Mouse (Mus musculus) intestine, embryonic 16.5 days (tissue): ENCODE results near the gene Fbln1. TPM values are rescaled to one million over a fixed set of nuclear protein-coding genes. Genes with fewer than 3 reads are reported as not detected.

Source experiments
- ATAC-seq: fragments of 200-750 bp; cut with Nextera tagmentation; 2 replicates; pipeline ENCODE4 v1.8.0; 2017; ENCODE audit warnings: moderate TSS enrichment, moderate library complexity
- H3K27ac ChIP-seq: fragments of 300-500 bp; sonication (generic); 2 replicates; pipeline ENCODE4 v1.5.1; 2014; ENCODE audit warnings: mild to moderate bottlenecking, low read length
- H3K27me3 ChIP-seq: fragments of 300-500 bp; sonication (generic); replicated peaks from 2 replicates; pipeline ENCODE4 v1.6.1; 2014; ENCODE audit warnings: low read length, control low read depth, mixed read lengths; ENCODE audit not compliant: control insufficient read depth, insufficient read depth
- H3K36me3 ChIP-seq: fragments of 300-500 bp; sonication (generic); 2 replicates; pipeline ENCODE4 v1.6.1; 2014; ENCODE audit warnings: low read length, control low read depth; ENCODE audit not compliant: control insufficient read depth, insufficient read depth
- H3K4me1 ChIP-seq: fragments of 300-500 bp; sonication (generic); 2 replicates; pipeline ENCODE4 v1.6.1; 2014; ENCODE audit warnings: low read length, control low read depth, mixed read lengths; ENCODE audit not compliant: control insufficient read depth, insufficient read depth
- H3K4me2 ChIP-seq: fragments of 300-500 bp; sonication (generic); 2 replicates; pipeline ENCODE4 v1.6.1; 2014; ENCODE audit warnings: low read depth, low read length, control low read depth
- H3K4me3 ChIP-seq: fragments of 300-500 bp; sonication (generic); 2 replicates; pipeline ENCODE4 v1.5.1; 2014; ENCODE audit warnings: mild to moderate bottlenecking, low read length
- H3K9ac ChIP-seq: fragments of 300-500 bp; sonication (generic); 2 replicates; pipeline ENCODE4 v1.6.1; 2014; ENCODE audit warnings: low read depth, low read length
- H3K9me3 ChIP-seq: fragments of 300-500 bp; sonication (generic); 2 replicates; pipeline ENCODE4 v1.6.1; 2016; ENCODE audit warnings: low read length, control low read depth; ENCODE audit not compliant: control insufficient read depth
- WGBS: fragments of 180-500 bp; shearing (Covaris S2); extraction: QIAGEN DNeasy Blood & Tissue Kit; methylation state at CpG from one replicate; pipeline ENCODE4 v1.1.7; 2014; 5-methylcytosine and 5-hydroxymethylcytosine counted together
- polyA plus RNA-seq: library from polyadenylated mRNA; unstranded; fragments of >200 nt; fragmentation: Nextera tagmentation; extraction: Ambion mirVana; gene quantifications from 2 replicates; pipeline ENCODE4 v1.2.1, GENCODE M21; 2015

The Fbln1 gene
- polyA plus RNA-seq, 1 experiment from 2014 or later: 189 TPM

DNA sequence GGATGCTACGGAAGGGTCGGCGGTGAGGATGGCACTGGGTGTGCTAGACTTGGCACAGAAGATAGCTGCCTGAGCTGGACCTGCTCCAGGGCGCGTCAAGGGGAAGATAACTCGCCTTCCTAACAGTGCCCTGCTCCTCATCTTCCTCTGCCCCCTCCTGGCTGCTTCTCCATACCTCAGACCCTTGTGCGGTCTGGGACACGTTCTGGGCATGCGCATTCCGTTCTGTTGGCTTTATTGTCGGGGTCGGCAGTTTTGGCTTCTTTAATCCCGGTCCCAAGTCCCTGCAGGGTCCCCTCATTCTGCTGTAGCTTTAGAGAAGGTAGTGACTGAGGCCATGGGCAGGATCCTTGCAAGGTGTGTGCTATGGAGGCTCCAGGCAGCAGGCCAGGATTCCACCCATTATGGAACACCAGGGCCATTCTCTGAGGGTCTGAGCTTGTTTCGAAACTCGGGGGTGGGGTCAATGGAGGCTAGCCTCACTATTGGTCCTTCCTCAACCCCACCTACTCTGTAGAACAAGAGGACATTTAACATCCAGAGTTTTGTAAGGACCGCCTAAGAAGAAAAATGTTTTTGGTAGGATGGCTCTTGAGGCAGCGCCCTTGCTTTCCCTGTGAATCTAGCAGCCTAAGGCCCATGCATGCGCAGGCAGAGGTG is 5.5 kb downstream of the Fbln1 start:
- peaks cover 14% of the 10 kb centered on the region for H3K36me3 ChIP-seq
- H3K4me3 ChIP-seq: no peak overlapping the region
- no peak overlapping the region for H3K9ac ChIP-seq
- 94% methylated on average over 18 of the region's 18 CpGs for WGBS
- ATAC-seq: no peak
- no peak overlapping the region for H3K27ac ChIP-seq
- H3K9me3 ChIP-seq: peaks cover 15% of the 10 kb centered on the region
- H3K4me1 ChIP-seq: peaks cover 31% of the 10 kb centered on the region
- H3K27me3 ChIP-seq: no peaks in the 10 kb centered on the region
- H3K4me2 ChIP-seq: peak overlapping the region; percentile 14; the same call in 1 of the 2 replicates

DNA sequence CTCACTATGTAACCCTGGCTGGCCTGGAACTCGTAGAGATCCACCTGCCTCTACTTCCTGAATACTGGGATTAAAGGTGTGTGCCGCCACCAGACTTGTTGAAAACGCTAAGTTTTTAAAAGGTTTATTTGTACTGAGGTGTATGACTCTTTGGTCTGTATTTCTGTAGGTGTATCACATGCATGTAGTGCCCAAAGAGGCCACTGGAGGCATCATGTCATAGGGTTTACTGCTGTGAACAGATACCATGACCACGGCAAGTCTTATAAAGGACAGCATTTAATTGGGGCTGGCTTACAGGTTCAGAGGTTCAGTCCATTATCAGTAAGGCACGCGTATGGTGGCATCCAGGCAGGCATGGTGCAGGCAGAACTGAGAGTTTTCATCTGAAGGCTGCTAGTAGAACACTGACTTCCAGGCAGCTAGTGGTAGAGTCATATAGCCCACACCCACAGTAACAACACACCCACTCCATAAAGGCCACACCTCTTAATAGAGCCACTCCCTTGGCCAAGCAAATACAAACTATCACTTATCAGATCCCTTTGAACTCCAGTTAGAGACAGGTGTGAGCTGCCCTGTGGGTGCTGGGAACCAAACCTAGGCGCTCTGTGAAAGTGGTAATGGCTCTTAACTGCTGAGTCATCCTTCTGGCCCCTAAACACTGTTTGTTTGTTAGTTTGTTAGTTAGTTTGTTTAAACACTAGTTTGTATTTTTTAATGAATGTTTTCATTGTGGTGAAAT is 10.5 kb downstream of the Fbln1 start:
- H3K4me3 ChIP-seq: no peak overlapping the region
- H3K4me2 ChIP-seq: no peak overlapping the region
- no peak for ATAC-seq
- H3K36me3 ChIP-seq: peaks cover 11% of the 10 kb centered on the region
- H3K9me3 ChIP-seq: peaks cover 13% of the 10 kb centered on the region
- H3K27ac ChIP-seq: no peak overlapping the region
- no peaks in the 10 kb centered on the region for H3K27me3 ChIP-seq
- no peak overlapping the region for H3K9ac ChIP-seq
- peaks cover 5% of the 10 kb centered on the region for H3K4me1 ChIP-seq
- WGBS: 95% methylated on average over 7 of the region's 7 CpGs

DNA sequence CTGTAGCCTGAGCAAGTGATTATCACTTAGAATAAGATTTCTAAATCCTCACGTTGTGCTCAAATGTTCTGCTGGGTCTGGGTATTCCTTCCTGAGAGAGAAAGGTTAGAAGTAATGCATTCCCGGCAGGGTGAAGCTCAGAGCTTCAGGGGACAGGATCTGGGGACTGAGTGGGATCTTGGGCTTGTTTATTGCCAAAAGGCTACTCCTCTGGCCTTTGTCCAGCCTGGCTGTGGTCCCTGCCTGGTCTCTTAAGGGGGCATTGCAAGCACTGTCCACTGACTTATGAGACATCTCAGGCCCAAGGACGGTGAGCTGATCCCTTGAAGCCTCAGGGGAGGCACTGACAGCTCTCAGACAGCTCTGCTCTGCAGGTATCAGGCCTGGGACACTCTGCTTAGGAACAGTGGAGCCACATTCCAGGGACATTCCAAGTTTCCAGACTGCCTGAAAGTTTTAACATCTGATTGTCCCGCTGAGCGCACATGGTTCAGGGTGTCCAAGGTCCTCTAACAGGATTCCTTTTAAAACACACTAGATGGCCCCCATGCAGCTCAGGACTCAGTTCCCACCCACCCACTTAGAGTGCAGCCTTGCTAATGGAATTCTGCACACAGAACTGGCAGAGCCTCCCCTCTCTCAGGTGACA is 13.0 kb downstream of the Fbln1 start:
- no peak for ATAC-seq
- Histone ChIP-seq H3K27ac (no peak overlapping the region), H3K9me3 (peaks cover 13% of the 10 kb centered on the region), H3K4me1 (peaks cover 8% of the 10 kb centered on the region), H3K27me3 (no peaks in the 10 kb centered on the region), H3K4me3 (no peak overlapping the region), H3K36me3 (peaks cover 12% of the 10 kb centered on the region), H3K9ac (no peak overlapping the region), H3K4me2 (no peak overlapping the region)
- WGBS: 82% methylated on average over 5 of the region's 5 CpGs

DNA sequence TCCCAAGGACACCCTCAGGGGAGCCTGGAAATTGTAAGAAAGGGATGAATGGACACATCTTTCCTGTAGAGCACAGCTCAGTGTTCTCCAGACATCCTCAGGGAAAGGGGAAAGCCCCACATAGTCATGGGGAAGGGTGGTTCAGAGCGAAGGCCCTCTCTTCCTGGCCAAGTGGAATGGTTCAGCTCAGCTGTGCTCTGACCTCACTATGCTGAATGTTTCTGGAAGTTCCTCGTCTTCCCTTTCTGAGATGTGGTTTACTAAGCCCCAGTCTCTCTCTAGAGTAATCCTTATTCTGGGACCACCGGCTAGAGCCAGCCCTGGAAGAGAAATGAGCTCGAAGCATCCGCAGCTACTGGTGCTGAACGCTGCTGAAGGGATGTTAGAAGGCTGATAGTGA is 14.6 kb downstream of the Fbln1 start:
- WGBS: 79% methylated on average over 6 of the region's 6 CpGs
- Histone ChIP-seq H3K9ac (no peak overlapping the region), H3K27ac (no peak overlapping the region), H3K9me3 (peaks cover 10% of the 10 kb centered on the region), H3K4me3 (no peak overlapping the region), H3K27me3 (no peaks in the 10 kb centered on the region), H3K36me3 (peaks cover 20% of the 10 kb centered on the region), H3K4me2 (no peak overlapping the region), H3K4me1 (peaks cover 8% of the 10 kb centered on the region)
- ATAC-seq: no peak

DNA sequence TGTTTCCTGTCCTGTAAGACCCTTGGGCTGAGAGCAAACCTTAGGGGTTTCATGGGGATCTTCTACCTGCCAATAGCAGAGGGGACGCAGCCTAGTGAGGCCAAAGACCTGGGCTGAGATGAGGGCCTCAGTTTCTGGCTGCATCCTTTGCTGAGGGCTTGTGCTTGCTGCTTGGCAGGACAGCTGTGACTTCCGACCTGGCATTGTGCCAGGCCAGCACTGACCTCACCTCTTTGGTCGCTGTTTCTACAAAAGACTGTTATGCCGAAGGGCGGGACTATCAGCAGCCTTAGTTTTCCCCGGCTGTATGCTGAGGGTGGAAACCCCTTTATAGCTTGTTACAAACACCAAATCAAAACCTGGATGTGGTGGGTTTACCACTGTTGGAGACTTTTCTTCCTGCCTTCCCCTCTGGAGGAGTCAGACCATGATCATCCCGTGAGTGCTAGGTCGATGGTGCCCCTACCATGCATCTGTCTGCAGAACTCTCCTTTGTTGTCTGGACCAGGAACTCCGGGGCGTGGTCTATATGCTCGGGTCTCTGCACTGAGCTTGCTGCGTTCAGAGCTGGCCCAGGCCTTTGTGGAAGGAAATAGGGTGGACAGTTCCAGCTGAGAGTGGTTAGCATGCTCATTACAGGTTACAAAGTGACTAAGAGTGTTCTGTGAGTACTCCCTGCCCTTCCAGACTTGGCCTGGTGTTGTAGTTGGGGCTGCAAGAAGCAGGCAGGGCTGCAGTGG is 15.5 kb downstream of the Fbln1 start:
- no peak overlapping the region for H3K27ac ChIP-seq
- peak; percentile 49; the same call in 1 of the 2 replicates for ATAC-seq
- no peak overlapping the region for H3K4me2 ChIP-seq

DNA sequence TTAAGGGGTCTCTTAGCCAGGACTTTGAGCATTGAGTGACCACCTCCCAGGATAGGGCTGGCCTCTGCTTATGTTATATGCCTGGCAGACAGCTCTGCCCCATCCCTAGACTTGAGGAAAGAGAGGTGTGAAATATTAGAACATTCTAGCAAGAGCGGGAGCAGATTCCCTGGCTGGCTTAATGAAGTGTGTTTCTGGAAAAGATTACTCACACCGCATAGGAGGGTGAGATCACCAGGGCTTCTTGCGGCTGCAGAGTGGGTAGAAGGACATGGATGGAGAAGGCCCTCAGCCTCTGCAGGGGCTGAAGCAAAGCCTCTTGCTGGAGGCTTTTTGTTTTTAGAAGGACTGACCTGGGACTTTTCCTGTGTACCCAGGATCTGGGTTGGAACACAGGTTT is 19.9 kb downstream of the Fbln1 start:
- no peak overlapping the region for H3K4me3 ChIP-seq
- peaks cover 20% of the 10 kb centered on the region for H3K4me1 ChIP-seq
- no peak overlapping the region for H3K27ac ChIP-seq
- ATAC-seq: no peak
- no peaks in the 10 kb centered on the region for H3K27me3 ChIP-seq
- H3K36me3 ChIP-seq: peaks cover 20% of the 10 kb centered on the region
- WGBS: 96% methylated on average over 3 of the region's 3 CpGs
- no peaks in the 10 kb centered on the region for H3K9me3 ChIP-seq
- H3K9ac ChIP-seq: no peak overlapping the region
- H3K4me2 ChIP-seq: no peak overlapping the region

More for the DNA sequence above, 15.5 kb downstream of the Fbln1 start:
- Histone ChIP-seq H3K27me3 (no peaks in the 10 kb centered on the region), H3K4me3 (no peak overlapping the region), H3K4me1 (peaks cover 8% of the 10 kb centered on the region), H3K9ac (no peak overlapping the region), H3K36me3 (peaks cover 12% of the 10 kb centered on the region), H3K9me3 (peaks cover 3% of the 10 kb centered on the region)
- 54% methylated on average over 12 of the region's 12 CpGs for WGBS

DNA sequence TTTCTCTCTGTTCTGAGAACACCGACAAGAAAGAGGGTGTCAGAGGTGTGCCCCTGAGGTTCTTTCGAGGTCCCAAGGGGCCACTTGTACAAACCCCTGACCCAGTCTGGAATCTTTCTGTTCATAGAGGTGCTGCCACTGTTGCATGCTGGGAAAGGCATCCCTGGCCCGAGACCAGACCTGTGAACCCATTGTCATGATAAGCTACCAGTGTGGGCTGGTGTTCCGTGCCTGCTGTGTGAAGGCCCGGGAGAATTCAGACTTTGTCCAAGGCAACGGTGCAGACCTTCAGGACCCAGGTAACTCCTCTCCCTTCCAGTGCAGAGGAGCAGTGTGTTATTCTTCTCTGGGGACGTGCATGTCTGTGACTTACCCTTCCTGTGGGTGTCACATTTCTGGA is 21.1 kb downstream of the Fbln1 start:
- no peak overlapping the region for H3K4me3 ChIP-seq
- H3K9me3 ChIP-seq: no peaks in the 10 kb centered on the region
- no peak overlapping the region for H3K9ac ChIP-seq
- no peaks in the 10 kb centered on the region for H3K27me3 ChIP-seq
- peaks cover 15% of the 10 kb centered on the region for H3K4me1 ChIP-seq
- WGBS: 76% methylated on average over 7 of the region's 7 CpGs
- no peak overlapping the region for H3K27ac ChIP-seq
- no peak for ATAC-seq
- peaks cover 21% of the 10 kb centered on the region for H3K36me3 ChIP-seq
- H3K4me2 ChIP-seq: no peak overlapping the region

DNA sequence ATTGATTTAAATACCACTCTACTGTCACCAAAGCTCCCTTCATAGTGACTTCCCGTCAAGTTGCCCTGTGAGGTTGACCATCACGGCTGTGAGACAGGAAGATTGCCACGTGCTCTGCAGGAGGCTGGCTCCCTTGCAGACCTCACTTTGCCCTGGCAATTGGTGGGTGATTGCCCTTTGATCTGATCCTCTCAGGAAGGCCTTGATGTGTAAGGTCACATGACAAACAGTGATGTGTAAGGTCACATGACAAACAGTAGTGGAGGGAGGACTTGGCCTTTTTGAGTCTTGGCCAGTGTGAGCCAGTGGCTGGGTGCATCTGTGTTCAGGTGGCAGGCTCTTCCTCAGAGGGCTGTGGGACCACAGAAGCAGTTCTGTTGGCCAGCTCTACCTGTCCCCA is 22.8 kb downstream of the Fbln1 start:
- H3K27ac ChIP-seq: no peak overlapping the region
- H3K9me3 ChIP-seq: no peaks in the 10 kb centered on the region
- no peak overlapping the region for H3K4me3 ChIP-seq
- no peak for ATAC-seq
- WGBS: 62% methylated on average over 3 of the region's 3 CpGs
- H3K27me3 ChIP-seq: no peaks in the 10 kb centered on the region
- no peak overlapping the region for H3K9ac ChIP-seq
- peaks cover 21% of the 10 kb centered on the region for H3K36me3 ChIP-seq
- H3K4me1 ChIP-seq: peaks cover 25% of the 10 kb centered on the region
- H3K4me2 ChIP-seq: no peak overlapping the region
